Mouse (Mus musculus): Measurements from ENCODE around the gene Olfr1042. TPM values are rescaled to one million over a fixed set of nuclear protein-coding genes. Genes with fewer than 3 reads are reported as not detected.

Gene Olfr1042
- not detected in 2 replicates for polyA plus RNA-seq (2012; rRNA removed; ENCODE audit: low replicate concordance)

GRCm38 (mm10) chr2:86161738-86162137, at the start of gene Olfr1042:
Gene Olfr1042, minus strand, starts transcription at chr2:86161838.

DNA sequence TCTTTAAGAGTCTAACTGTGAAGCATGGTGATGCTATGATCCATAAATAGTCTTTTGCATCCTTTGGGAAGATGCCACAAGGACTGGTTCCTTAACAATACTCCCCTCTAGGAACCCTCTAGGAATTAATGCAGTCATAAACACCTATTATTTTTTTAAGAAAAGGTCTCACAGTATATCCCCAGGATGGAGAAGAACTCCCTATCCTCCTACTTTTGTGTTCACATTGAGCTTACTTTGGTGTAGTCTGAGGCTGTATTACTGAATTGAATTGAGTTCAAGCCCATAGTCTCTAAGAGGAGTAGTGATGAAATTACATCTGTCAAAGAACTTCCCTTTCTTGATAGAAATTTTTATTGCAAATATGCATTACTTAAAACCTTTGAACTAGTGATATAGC, 41.3 kb upstream of the Olfr1042 start, which contains the start of gene Olfr1045:
Gene Olfr1045 (minus strand): TSS at position 101 of the 400 bp plus-strand sequence.

DNA sequence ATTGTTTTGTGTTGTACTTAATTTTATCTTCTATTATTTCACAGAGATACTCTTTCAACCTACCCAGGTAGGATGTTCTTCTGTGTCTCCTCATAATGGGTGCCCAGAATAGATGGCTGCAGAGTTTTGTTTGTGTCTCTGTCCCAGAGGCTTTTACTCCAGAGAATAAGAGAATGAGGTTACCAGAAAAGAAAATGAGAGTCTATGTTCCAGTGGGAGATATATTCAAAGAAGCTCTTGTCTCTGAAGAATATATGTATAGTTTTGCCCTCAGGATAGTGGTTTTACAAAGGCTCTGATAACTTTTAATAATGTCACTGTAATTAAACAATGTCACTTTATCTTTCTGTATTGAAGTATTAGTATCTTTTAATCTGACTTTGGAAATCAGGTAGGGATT, 23.9 kb upstream of the Olfr1042 start, which contains the start of gene Olfr52:
Gene Olfr52 (minus strand): TSS at position 101 of the 400 bp plus-strand sequence.

GRCm38 (mm10) chr2:86177720-86178119, 16.1 kb upstream of the Olfr1042 start, which contains the start of gene Olfr1044:
Gene Olfr1044, minus strand, starts transcription at chr2:86177820.

DNA sequence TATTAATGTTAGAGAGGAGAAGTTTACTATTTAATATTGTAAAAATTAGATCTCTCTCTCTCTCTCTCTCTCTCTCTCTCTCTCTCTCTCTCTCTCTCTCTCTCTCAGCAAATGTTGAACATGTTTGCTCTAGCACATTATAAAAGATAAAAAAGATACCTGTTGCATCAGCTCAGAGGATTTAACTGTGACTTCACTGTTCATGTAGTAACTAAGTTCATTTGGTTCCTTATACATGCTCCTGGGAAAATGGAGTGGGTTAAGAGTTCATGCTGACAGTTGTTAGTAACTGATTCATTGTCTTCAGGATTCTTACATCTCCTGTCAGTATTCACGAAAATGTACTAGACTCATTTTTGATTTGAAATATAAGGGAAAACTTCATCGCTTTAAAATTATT, 5.8 kb upstream of the Olfr1042 start, which contains the start of gene Olfr1043:
Gene Olfr1043 (minus strand): TSS at position 101 of the 400 bp plus-strand sequence.

GRCm38 (mm10) chr2:86146632-86147031, 15.0 kb downstream of the Olfr1042 start, which contains the start of gene Olfr1040:
Gene Olfr1040, minus strand, starts transcription at chr2:86146732.

GRCm38 (mm10) chr2:86135828-86136227, 25.8 kb downstream of the Olfr1042 start, which contains the start of gene Olfr1039:
Gene Olfr1039, minus strand, starts transcription at chr2:86135928.

Other genes starting within 250 kb of the Olfr1042 start
- not detected in 2 replicates for gene Olfr1025-ps1, start 246.6 kb downstream of the Olfr1042 start, polyA plus RNA-seq (2012; rRNA removed; ENCODE audit: low replicate concordance)
- not detected in 2 replicates for gene Olfr1026, start 240.3 kb downstream of the Olfr1042 start, polyA plus RNA-seq (2012; rRNA removed; ENCODE audit: low replicate concordance)
- gene Olfr1028, start 211.4 kb downstream of the Olfr1042 start, polyA plus RNA-seq (2012; rRNA removed; ENCODE audit: low replicate concordance), result not detected in 2 replicates
- gene Olfr1029, start 187.9 kb downstream of the Olfr1042 start, polyA plus RNA-seq (2012; rRNA removed; ENCODE audit: low replicate concordance), result not detected in 2 replicates
- gene Olfr1030, start 182.6 kb downstream of the Olfr1042 start, polyA plus RNA-seq (2012; rRNA removed; ENCODE audit: low replicate concordance), result not detected in 2 replicates
- not detected in 2 replicates for gene Olfr1031, start 171.5 kb downstream of the Olfr1042 start, polyA plus RNA-seq (2012; rRNA removed; ENCODE audit: low replicate concordance)
- gene Olfr1032, start 156.3 kb downstream of the Olfr1042 start, polyA plus RNA-seq (2012; rRNA removed; ENCODE audit: low replicate concordance), result not detected in 2 replicates
- gene Olfr1033, start 141.2 kb downstream of the Olfr1042 start, polyA plus RNA-seq (2012; rRNA removed; ENCODE audit: low replicate concordance), result 1.3 and 1.7 TPM in 2 replicates
- 0.23 and 0.26 TPM in 2 replicates for gene Olfr1034, start 116.0 kb downstream of the Olfr1042 start, polyA plus RNA-seq (2012; rRNA removed; ENCODE audit: low replicate concordance)
- not detected in 2 replicates for gene Olfr1036, start 87.8 kb downstream of the Olfr1042 start, polyA plus RNA-seq (2012; rRNA removed; ENCODE audit: low replicate concordance)
- not detected in 2 replicates for gene Olfr1037, start 74.5 kb downstream of the Olfr1042 start, polyA plus RNA-seq (2012; rRNA removed; ENCODE audit: low replicate concordance)
- not detected in 2 replicates for gene Olfr1039, start 25.9 kb downstream of the Olfr1042 start, polyA plus RNA-seq (2012; rRNA removed; ENCODE audit: low replicate concordance)
- not detected in 2 replicates for gene Olfr1040, start 15.1 kb downstream of the Olfr1042 start, polyA plus RNA-seq (2012; rRNA removed; ENCODE audit: low replicate concordance)
- gene Olfr1043, start 5.7 kb upstream of the Olfr1042 start, polyA plus RNA-seq (2012; rRNA removed; ENCODE audit: low replicate concordance), result not detected in 2 replicates
- gene Olfr1044, start 16.0 kb upstream of the Olfr1042 start, polyA plus RNA-seq (2012; rRNA removed; ENCODE audit: low replicate concordance), result not detected in 2 replicates
- gene Olfr52, start 23.8 kb upstream of the Olfr1042 start, polyA plus RNA-seq (2012; rRNA removed; ENCODE audit: low replicate concordance), result not detected in 2 replicates
- gene Olfr1045, start 41.2 kb upstream of the Olfr1042 start, polyA plus RNA-seq (2012; rRNA removed; ENCODE audit: low replicate concordance), result not detected in 2 replicates
- not detected in 2 replicates for gene Olfr1046, start 57.5 kb upstream of the Olfr1042 start, polyA plus RNA-seq (2012; rRNA removed; ENCODE audit: low replicate concordance)
- gene Olfr1047, start 69.6 kb upstream of the Olfr1042 start, polyA plus RNA-seq (2012; rRNA removed; ENCODE audit: low replicate concordance), result not detected in 2 replicates
- not detected in 2 replicates for gene Olfr1048, start 78.5 kb upstream of the Olfr1042 start, polyA plus RNA-seq (2012; rRNA removed; ENCODE audit: low replicate concordance)
- not detected in 2 replicates for gene Olfr1049, start 96.5 kb upstream of the Olfr1042 start, polyA plus RNA-seq (2012; rRNA removed; ENCODE audit: low replicate concordance)
- not detected in 2 replicates for gene Olfr1051, start 117.2 kb upstream of the Olfr1042 start, polyA plus RNA-seq (2012; rRNA removed; ENCODE audit: low replicate concordance)
- gene Olfr1052, start 130.6 kb upstream of the Olfr1042 start, polyA plus RNA-seq (2012; rRNA removed; ENCODE audit: low replicate concordance), result not detected in 2 replicates
- gene Olfr1053, start 153.4 kb upstream of the Olfr1042 start, polyA plus RNA-seq (2012; rRNA removed; ENCODE audit: low replicate concordance), result not detected in 2 replicates
- not detected in 2 replicates for gene Olfr1054, start 173.6 kb upstream of the Olfr1042 start, polyA plus RNA-seq (2012; rRNA removed; ENCODE audit: low replicate concordance)
- not detected in 2 replicates for gene Olfr1055, start 188.4 kb upstream of the Olfr1042 start, polyA plus RNA-seq (2012; rRNA removed; ENCODE audit: low replicate concordance)
- gene Olfr1056, start 200.6 kb upstream of the Olfr1042 start, polyA plus RNA-seq (2012; rRNA removed; ENCODE audit: low replicate concordance), result not detected in 2 replicates
- gene Olfr1057, start 216.6 kb upstream of the Olfr1042 start, polyA plus RNA-seq (2012; rRNA removed; ENCODE audit: low replicate concordance), result not detected in 2 replicates
- gene Olfr1058, start 226.7 kb upstream of the Olfr1042 start, polyA plus RNA-seq (2012; rRNA removed; ENCODE audit: low replicate concordance), result not detected in 2 replicates